Mouse (Mus musculus) megakaryocyte, embryonic 14.5 days (primary cell): ENCODE data around the gene Mup6.
"Not testable (repeated sequence)": the region's sequence is repeated elsewhere in the genome, so short reads cannot be mapped to it uniquely, and the experiment has no call there.

Experiments
- FLI1 ChIP-seq: IDR thresholded peaks from 2 replicates; pipeline ENCODE4 v1.6.1; 2012; ENCODE audit warnings: low read length, inconsistent platforms, mixed read lengths
- GATA1 ChIP-seq: IDR thresholded peaks from 3 replicates; pipeline ENCODE4 v1.6.1; 2012; ENCODE audit warnings: mixed read lengths, low read length, inconsistent platforms, borderline replicate concordance

DNA sequence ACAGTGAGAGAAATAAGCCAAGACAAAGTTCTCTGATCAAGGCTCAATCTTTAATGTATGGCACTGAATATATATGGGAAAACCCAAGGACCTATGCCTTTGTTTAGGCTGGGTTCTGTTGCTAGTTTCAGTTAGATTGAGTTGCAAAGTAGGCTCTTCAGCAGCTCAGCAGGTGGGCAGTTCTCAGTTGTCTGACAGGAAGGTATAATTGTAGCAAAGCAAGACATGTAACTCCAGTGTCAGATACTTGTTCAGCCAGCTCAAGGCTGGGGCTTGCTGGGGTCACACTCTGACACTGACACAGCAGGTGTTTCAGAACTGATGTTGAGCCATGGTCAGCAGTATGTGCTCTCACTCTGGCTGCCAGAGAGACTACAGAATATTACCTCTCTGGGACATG lies 33.8 kb downstream of the Mup6 start:
- TF ChIP-seq FLI1, GATA1: not testable (repeated sequence)
